Mouse (Mus musculus): Measurements from ENCODE around the gene Serpinb9b.
"Not testable (repeated sequence)": the region's sequence is repeated elsewhere in the genome, so short reads cannot be mapped to it uniquely, and the experiment has no call there.

Serpinb9b gene

DNA sequence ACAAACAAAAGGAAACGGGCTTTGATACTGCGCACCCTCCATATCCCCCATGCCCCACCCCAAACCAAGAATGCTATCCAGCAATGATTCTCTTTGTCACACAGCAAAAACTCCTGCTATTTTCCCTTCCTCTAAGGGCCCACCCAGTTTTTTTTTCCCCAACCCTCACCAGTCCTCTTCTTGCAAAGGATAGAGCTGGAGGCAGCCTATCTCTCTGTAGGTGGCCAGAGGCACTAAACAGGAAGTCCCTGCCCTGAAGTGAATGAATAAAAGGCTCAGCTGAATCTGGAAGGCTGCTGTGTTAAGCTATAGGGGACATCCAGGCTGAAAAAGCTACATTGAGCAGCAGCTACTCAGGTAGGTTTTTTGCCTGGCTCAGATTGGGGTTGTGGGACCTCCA is at the start of gene Serpinb9b:
Gene Serpinb9b, plus strand, starts transcription at position 173 of the 400 bp plus-strand sequence.
- no peak for DNase-seq (ENCODE audit: low read depth, low spot score)

GRCm38 (mm10) chr13:32982556-32983042 is 44.6 kb upstream of the Serpinb9b start:
- DNase-seq (ENCODE audit: low read depth, low spot score): no peak

DNA sequence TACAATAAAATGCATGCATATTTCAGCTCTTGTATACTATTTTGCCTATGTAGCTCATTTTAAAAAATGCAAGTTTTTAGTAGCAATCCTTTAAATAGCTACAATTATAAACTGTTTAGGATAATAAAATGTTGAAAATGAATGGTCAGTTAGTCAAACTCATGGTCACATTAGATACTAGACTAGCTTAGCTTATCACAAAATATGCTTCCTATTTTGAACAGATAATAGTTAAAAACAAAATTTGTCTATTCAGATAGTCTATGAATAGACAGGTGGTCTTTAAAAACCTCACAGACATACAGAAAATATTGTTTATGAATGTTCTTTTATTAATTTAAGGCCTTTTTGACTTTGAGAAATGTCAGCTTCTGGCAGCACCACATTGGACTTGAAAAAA is 41.0 kb upstream of the Serpinb9b start:
- DNase-seq (ENCODE audit: low read depth, low spot score): no peak

DNA sequence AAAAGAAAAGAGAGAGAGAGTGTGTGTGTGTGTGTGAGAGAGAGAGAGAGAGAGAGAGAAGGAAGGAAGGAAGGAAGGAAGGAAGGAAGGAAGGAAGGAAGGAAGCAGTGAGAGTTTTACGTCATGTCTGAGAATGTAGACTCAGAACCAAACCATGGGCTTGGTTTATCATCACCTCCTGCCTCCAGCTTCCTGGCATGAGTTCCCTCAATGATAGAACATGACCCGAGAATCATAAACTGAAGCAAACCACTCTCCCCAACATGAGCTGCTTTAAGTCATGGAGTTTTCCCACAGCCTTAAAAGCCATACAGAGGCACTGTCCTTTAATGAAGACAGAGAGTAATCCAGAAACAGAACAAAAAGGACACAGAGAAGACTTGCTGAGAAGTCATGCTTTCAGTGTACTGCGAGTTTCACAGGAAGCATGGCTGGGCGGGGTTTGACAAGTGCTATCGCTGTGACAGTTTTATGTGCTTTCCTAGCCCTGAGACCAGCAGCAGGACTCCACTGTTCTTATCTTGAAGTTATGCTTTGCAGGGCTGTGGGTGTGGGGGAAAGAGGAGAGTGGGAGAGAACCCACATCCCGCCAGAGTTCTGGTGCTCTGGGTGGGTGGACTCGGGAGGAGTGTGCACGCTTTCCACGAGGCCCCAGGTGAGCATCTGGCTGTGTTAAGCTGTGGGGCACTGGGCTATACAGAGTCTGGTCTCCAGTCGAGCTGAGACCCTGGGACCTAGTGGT is 33.9 kb upstream of the Serpinb9b start:
- no peak for DNase-seq (ENCODE audit: low read depth, low spot score)

DNA sequence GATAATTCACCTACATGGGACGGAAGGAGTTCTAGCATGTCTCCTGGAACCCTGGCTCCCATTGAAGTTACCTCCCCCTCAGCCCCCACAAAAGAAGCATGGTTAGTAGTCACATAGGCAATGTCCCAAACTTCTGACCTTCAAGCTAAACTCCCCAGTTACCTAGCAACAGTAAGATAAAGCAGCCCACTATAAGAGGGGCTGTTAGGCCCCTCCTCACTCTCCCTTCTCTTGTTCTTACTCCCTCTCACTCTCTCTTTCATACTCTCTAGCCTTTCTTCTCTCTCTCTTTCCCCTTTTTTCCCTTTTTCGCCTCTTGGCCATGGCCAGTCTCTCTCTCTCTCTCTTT is 33.3 kb upstream of the Serpinb9b start:
- DNase-seq (ENCODE audit: low read depth, low spot score): no peak

DNA sequence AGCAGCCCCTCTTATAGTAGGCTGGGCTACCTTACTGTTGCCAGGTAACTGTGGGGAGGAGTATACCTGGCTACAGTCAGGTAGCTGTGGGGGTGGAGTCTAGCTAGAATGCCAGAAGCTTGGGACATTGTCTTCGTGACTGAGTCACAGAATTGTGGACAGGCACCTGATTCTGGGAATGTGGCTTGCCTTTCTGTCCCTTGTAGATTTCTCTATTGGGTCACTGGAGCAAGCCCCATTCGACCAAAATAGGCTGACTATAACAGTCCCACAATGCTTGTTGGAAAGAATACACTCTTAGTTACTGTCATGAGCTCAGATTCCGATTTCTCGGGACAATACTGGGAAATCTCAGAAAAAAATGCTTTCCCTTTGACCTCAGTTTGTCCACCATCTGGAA is 32.2 kb upstream of the Serpinb9b start:
- no peak for DNase-seq (ENCODE audit: low read depth, low spot score)

- no peak for DNase-seq (ENCODE audit: low read depth, low spot score)
Observed at GRCm38 (mm10) chr13:33001341-33001740, 25.9 kb upstream of the Serpinb9b start.

GRCm38 (mm10) chr13:33002950-33003349 is 24.3 kb upstream of the Serpinb9b start, which contains the start of gene Serpinb9:
TSS of gene Serpinb9 (plus strand) at chr13:33003250.
- DNase-seq (ENCODE audit: low read depth, low spot score): peak; percentile 26

DNA sequence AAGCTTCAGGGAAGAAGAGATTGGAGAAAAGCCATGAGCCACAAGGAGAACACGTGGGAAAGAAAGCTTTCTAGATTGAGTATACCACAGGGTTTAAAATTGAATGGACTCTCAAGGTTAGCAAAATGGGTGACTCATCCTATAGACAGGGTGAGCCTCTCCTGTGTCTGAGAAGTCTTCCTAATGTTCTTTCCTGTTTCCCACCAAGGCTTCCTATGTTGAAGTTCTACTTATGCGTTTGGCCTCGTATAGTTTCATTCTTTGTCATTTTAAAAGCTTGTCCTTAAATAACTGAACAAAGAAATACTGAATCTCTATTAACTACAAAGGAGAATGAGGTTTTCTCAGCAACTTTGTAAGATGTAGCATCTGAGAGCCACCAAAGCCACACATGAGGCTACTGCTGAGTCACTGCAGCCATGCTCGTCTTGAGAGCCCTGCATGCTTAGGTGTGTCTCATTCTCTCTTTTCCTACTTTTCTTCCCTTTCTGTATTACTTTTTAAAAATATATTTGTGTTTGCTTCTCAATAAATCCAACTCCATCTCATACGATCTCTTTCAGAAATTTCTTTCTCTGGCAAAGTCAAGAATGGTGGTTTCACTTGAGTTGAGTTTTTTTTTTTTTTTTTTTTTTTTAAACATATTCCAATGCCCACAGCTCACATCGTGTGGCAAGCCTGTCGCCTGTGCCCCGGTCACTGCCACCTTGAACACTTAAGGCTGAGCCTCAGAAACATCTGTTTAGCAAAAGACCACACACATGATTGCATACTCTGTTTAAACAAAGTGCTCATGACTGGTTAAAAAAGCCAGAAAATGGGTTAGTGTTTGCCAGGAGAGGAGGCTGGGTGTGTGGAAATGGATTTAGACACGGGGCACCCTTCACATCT is 23.4 kb upstream of the Serpinb9b start:
- peak; percentile 48 for DNase-seq (ENCODE audit: low read depth, low spot score)

DNA sequence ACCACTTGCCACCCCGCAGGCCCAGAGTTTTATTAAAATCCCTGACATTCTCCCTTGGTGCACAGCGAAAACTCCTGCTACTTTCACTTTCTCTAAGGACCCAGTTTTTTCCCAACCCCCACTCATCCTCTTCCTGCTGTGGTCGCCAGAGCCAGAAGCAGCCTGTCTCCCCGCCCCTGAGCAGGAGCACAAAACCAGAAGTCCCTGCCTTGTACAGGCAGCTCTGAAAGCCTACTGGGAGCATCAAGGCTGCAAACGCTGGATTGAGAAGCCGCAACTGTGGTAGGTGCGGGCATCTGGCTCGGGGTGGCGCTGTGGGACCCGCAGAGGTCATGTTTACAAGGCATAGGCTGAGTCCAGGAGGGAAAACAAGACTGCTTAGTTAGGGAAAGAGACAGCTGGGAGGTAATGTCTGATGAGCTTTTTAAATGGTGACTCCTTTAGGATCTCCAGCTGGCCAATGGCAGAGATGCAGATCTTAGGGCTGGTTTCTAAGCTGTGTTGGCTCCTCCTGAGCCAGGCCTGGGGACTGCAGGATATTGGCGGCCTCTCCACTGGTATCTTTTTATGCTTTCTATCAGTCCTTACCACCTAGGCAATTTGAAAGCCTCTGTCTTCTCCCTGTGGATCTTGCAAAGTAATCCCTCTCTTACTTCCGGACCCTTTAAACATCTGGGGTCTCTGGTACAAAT is 22.7 kb upstream of the Serpinb9b start:
- peak; percentile 88 for DNase-seq (ENCODE audit: low read depth, low spot score)

DNA sequence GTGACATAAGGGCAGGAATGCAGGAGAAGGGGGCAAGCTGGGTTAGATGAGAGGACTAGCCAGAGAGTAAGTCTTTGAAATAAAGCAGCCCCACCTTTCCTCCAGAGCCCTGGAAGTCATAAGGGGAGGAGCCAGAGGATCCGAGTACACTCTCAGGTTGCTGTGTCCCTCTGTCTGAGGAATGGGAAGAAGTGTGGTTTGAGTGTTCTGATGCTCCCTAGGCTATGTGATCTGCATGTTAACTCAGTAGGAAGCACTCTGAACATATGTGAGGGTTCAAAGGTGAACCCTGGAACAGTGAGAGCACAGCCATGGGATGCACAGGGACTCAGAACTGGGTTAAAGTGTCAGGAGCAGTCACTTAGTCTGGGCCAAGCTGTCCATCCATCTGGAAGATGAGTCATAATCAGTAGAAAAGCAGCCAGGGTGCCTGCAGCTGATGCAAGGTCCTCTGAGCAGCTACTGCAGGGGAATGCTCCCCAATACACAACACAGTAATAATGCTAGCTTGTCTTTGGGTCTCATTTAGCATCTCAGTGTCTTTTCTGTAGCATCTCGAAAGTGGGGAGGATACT is 21.6 kb upstream of the Serpinb9b start:
- no peak for DNase-seq (ENCODE audit: low read depth, low spot score)

DNA sequence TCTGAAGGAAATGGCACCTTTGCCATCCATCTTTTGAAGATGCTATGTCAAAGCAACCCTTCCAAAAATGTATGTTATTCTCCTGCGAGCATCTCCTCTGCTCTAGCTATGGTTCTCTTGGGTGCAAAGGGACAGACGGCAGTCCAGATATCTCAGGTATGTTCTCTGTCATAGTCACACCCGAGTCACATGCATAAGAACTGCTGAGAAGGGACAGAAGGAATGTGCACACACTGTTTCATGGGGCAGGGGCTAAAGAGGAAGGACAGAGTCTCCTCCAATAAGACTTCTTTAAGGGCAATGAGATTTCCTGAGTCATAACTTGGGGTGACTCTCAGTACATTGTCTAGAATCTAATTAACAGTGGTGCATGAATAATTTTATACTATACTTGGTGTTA is 20.7 kb upstream of the Serpinb9b start:
- no peak for DNase-seq (ENCODE audit: low read depth, low spot score)

GRCm38 (mm10) chr13:33012395-33012794 is 14.8 kb upstream of the Serpinb9b start:
- no peak for DNase-seq (ENCODE audit: low read depth, low spot score)

GRCm38 (mm10) chr13:33013271-33013670 is 13.9 kb upstream of the Serpinb9b start:
- no peak for DNase-seq (ENCODE audit: low read depth, low spot score)

DNA sequence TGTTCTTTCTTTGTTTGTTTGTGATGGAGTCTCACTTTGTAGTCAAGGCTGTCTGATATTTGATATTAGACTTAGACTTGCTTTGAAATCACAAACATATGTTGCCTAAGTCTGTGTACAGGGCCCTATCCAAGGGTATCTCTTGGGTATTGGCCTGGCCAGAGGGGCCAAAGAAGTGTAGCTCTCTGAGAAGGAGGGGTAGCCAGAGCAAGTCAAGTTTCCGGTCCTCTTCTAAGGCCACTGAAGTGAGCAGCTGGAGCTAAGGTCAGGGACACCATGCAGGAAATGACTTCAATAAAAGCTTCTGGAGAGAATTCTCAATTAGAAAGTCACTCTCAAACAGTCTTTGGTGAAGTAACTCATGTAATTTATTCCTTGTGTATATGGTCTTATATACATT is 4.8 kb upstream of the Serpinb9b start:
- DNase-seq (ENCODE audit: low read depth, low spot score): no peak

GRCm38 (mm10) chr13:33026427-33027057 is 674 bp upstream of the Serpinb9b start:
- no peak for DNase-seq (ENCODE audit: low read depth, low spot score)

GRCm38 (mm10) chr13:33028146-33028545 is 930 bp downstream of the Serpinb9b start:
- DNase-seq (ENCODE audit: low read depth, low spot score): no peak

DNA sequence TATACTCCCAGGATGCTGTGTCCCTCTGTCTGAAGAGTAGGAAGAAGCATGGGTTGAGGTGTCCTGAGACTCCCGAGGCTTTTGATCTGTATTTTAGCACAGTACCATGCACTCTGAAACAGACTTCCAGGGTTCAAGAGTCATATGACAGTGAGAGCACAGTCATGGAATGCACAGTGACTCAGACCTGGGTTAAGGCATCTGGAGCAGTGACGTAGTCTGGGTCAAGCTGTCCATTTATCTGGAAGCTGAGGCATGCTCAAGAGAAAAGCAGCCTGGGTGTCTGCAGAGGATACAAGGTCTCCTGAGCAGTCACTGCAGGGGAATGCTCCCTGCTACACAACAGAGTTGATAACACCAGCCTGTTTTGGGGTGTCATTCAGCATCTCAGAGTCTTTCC is 1.3 kb downstream of the Serpinb9b start:
- DNase-seq (ENCODE audit: low read depth, low spot score): no peak

GRCm38 (mm10) chr13:33029478-33029877 is 2.3 kb downstream of the Serpinb9b start:
- not testable (repeated sequence) for DNase-seq (ENCODE audit: low read depth, low spot score)

DNA sequence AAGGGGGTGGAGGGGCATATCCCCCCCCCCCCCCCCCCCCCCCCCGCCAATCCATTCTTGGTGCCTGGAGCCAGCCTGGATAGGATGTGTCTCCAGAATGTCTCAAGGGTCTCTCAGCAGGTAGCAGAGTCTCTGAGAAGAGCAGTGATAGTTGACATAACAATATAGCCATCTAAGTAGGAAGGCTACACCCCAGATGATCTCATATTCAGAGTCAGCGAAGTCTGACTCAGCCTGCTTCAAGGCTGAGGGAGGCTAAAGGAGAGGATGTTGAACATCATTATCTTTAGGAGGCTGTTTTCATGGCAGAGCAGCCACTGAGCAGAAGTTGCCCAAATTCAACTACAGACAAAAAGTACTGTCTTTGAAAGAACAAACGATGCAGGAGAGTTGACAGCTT is 3.1 kb downstream of the Serpinb9b start:
- no peak for DNase-seq (ENCODE audit: low read depth, low spot score)

- no peak for DNase-seq (ENCODE audit: low read depth, low spot score)
Observed at GRCm38 (mm10) chr13:33035506-33035905, 8.3 kb downstream of the Serpinb9b start.
